Mouse (Mus musculus): ENCODE measurements around the gene Gkap1.

Gkap1 gene

GRCm38 (mm10) chr13:58275599-58275998 lies at the start of gene Gkap1:
Gkap1 (minus strand) TSS chr13:58275699.
- DNase-seq (ENCODE audit: low spot score in 2 of 2): no peak

DNA sequence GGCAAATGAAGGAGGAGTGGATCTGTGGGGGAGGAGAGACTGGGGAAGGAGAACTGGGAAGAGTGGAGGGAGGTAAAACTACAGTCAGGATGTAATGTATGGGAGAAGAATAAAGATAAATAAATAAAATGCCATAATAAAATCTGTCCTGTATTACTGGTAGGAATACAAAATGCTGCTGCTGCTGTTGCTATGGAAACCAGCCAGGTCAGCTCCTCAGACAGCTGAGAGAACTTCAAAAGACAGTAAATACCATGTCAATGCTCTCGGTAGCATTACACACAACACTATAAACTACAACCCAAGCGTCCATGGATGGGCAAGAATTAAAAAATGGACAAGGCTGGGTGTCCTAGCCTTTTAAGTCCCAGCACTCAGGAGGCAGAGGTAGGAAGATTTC lies 42.3 kb upstream of the Gkap1 start:
- DNase-seq (ENCODE audit: low spot score in 2 of 2): no peak

- DNase-seq (ENCODE audit: low spot score in 2 of 2): peak in 1 of 2 experiments; percentile 21
These were observed 39.5 kb upstream of the Gkap1 start for GRCm38 (mm10) chr13:58314991-58315390.

- no peak for DNase-seq (ENCODE audit: low spot score in 2 of 2)
These were observed 38.3 kb upstream of the Gkap1 start for GRCm38 (mm10) chr13:58313758-58314157.

- DNase-seq (ENCODE audit: low spot score in 2 of 2): no peak
These were observed 35.9 kb upstream of the Gkap1 start for GRCm38 (mm10) chr13:58311351-58311750.

- no peak for DNase-seq (ENCODE audit: low spot score in 2 of 2)
These were observed 34.0 kb upstream of the Gkap1 start for GRCm38 (mm10) chr13:58309499-58309898.

DNA sequence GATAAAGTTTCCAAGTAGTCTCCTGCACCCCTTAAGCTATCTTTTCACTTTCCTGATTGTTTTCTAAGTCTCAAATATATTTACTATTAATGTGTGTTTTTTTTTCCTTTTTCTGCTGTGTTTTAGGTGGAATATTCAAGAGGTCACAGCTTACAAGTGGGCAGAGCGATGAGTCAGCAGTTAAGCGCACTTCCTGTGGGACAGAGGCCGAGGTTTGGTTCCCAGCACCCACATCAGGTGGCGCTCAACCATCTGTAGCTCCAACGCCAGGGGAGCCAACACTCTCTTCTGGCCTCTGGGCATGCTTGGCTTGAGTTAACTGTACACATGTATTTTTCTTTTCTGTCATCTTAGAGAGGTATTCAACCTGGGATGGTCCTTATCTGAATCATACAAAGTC lies 32.0 kb upstream of the Gkap1 start:
- DNase-seq (ENCODE audit: low spot score in 2 of 2): no peak

- no peak for DNase-seq (ENCODE audit: low spot score in 2 of 2)
These were observed 29.7 kb upstream of the Gkap1 start for GRCm38 (mm10) chr13:58305230-58305629.

DNA sequence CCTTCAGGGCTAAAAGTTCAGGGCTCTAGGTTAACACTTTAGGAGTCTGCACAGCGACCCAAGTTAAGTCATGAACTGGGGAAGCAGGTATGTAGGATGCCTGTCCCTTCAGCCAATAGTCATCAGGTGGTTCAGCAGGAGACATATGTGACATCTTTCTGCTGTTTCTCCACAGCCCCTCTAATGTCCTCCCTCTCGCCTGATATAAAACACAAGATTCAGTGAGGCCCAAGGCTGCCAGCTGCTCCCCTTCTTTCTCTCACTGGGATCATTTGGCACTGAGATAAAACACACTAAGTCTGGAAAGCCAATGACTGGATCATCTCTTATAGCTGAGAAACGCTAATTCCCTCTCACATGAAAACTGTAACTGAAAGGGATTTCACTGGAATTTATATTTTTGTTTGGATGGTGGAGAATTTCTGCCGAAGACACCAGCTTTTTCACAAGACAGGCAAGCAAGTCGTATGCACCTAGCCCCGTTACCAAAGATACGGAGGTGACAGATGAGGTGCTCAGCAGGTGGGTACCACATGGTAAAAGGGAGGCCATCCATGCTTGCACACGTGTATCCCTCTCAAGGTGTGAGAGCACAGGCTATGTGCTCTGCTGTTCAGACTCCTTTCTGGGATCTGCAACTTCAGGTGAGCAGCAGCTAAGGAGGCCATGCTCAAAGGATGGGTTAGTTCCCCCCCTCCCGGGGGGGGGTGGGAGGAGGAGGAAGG lies 27.1 kb upstream of the Gkap1 start:
- no peak for DNase-seq (ENCODE audit: low spot score in 2 of 2)

DNA sequence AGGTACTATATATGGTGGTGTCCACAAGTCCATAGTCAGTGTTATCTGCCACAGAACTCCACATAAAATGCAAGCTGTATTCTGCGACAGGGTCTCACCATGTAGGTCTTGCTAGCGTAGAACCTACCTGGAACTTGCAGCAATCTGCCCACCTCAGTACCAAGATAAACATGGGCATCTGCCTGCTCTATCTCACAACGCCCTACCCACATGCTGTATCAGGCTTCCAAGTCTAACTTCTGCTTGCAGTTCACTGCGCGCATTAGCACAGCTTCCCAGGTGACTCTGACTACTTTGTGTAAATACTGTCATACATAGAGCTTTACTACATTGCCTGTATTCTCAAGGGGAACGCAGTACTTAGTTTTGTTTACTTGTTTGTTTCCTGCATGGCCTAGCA lies 26.5 kb upstream of the Gkap1 start:
- DNase-seq (ENCODE audit: low spot score in 2 of 2): no peak

DNA sequence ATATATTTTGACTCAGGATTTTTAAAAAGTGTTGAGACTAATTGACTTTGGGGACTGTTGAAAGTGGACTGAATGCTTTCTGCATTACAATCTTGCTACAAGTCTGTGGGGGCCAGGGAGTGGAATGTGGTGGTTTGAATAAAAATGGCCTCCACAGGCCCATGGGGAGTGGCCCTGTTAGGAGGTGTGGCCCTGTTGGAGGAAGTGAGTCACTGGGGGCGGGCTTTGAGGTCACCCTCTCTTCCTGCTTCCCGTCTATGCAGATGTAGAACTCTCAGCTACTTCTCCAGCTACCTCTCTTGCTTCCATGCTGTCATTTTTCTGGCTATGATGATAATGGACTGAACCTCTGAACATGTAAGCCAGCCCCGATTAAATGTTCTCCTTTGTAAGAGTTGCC lies 23.3 kb upstream of the Gkap1 start:
- no peak for DNase-seq (ENCODE audit: low spot score in 2 of 2)

- no peak for DNase-seq (ENCODE audit: low spot score in 2 of 2)
These were observed 20.1 kb upstream of the Gkap1 start for GRCm38 (mm10) chr13:58295582-58295981.

DNA sequence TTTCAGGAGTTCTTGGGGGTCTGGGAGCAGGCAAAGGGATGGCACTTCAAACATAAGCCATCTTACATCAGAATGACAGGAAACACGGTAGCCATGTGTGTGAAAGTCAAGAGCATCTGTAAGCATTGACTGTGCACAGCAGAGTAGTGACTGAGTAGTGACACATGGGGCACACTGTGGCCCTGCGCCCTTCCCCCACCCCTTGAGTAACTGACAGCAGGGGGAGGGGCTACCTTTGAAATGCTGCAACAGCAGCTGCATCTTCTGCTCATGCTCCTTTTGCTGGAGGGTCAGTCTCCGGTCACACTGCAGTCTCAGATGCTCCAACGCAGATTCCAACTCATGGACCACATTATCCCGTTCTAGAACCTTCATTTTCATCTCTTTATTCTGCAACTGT lies 17.3 kb upstream of the Gkap1 start:
- DNase-seq (ENCODE audit: low spot score in 2 of 2): no peak

DNA sequence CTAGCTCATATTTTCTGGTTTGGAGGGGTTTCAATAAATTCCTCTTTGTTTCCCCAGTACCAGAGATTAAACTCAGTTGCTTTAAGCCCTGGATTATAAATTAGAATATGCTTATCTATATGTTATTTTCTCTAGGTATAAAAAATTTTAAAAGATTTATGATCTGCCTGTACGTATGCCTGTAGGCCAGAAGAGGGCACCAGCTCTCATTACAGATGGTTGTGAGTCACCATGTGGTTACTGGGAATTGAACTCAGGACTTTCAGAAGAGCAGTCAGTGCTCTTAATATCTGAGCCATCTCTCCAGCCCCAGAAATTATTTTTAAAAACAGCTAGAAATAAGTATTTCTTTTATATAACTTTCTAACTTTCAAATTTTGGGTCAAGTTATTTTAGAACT lies 13.8 kb upstream of the Gkap1 start:
- no peak for DNase-seq (ENCODE audit: low spot score in 2 of 2)

DNA sequence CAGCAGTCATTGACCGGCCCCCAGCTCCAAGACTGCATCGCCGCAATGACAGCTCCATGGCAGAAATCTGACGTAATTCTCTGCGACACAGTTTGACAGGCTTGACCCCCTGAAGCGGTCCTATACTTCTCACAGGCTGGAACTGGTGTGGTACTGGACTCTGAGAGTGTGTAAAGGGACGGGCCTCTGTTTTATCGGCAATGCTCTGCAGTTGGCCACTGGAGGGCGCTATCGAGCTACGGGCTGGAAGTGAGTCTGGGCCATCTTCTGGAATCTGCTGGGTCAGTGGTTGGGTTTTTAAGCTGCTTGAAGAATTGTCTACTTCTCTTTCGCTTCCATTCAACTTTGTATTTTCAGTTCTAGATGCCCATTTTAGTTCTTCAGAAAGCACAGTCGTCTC lies 12.3 kb upstream of the Gkap1 start:
- DNase-seq (ENCODE audit: low spot score in 2 of 2): peak; percentile 69 to 91

DNA sequence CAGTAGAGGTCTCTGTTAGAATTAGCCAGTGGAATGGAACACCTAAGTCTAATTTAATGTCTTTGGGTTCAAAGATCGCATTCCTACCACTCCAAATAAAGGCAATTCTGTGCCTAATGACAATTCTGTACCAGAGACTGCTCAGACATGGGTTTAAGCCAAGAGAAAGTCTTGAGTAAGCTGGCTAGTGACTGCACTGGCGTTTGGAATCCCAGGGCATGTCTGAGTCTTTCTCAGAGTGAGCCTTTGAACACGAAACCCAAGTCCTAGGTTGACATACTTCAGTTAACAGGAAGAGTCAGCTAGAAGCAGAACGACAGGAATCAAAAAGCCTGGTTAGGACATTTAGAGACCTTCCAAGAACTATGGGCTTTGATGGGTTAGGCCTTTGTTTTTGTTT lies 8.0 kb upstream of the Gkap1 start:
- no peak for DNase-seq (ENCODE audit: low spot score in 2 of 2)

- DNase-seq (ENCODE audit: low spot score in 2 of 2): no peak
These were observed 6.4 kb upstream of the Gkap1 start for GRCm38 (mm10) chr13:58281936-58282335.

DNA sequence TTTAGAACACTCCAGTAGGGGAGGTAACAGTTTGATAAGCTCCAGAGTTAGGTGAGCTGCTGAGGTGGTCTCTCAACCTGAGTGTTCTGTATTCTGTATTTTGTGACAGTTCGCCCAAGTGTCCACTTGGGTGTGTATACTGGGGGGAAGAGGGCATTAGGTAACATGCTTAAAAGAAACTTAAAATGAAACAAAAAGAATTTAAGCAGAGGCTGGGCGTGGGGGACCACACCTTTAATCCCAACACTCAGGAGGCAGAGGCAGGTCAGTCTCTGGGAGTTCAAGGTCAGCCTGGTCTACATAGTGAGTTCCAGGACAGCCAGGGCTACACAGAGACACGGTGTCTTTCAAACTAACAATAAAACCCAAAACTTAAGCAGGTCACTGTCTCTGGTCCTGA lies 5.0 kb upstream of the Gkap1 start:
- no peak for DNase-seq (ENCODE audit: low spot score in 2 of 2)

DNA sequence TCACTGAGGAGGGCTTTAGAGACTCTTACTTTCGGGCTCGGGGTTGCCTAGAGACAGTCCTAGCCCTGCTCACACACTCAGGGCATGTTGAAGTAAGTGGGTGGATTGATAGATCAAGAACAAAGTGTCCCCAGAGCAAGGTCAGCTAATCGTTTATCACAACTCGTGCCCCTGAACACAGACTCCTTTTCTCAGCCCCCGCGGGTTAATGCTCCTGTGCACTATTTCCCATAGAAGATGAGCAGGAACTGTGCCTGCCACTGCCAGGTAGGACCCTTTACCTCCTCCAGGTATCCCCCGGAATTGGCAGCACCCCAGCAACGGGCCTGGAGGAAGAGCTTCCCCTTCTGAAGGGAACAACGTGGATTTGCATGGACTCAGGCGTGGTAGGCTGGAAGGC lies 757 bp upstream of the Gkap1 start:
- DNase-seq (ENCODE audit: low spot score in 2 of 2): no peak

DNA sequence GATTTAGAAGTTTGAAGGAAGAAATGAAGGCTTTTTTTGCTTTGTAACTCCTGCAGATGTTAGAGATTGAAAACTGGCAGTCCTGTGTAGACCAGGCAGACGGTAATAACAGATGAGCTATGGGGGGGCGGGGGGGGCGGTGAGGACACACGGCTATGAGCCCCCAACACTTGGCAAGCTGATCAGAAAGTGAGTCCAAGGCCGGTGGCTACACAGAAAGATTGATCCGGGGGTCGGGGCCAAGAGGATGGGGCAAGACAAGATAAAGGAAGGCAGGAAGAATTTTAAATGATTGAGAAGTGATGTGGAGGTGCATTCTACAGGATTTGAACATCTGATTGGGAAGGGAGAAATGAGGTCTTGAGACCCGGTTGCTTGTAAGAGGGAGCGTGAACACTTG lies 423 bp downstream of the Gkap1 start:
- no peak for DNase-seq (ENCODE audit: low spot score in 2 of 2)

GRCm38 (mm10) chr13:58274259-58274991 lies 1.1 kb downstream of the Gkap1 start:
- DNase-seq (ENCODE audit: low spot score in 2 of 2): peak; percentile 43 to 69

GRCm38 (mm10) chr13:58273411-58274258 lies 1.9 kb downstream of the Gkap1 start:
- DNase-seq (ENCODE audit: low spot score in 2 of 2): peak; percentile 33 to 39

GRCm38 (mm10) chr13:58266864-58267263 lies 8.6 kb downstream of the Gkap1 start:
- DNase-seq (ENCODE audit: low spot score in 2 of 2): no peak

Data from spleen, postnatal 10 days (tissue).